Mouse (Mus musculus) cortical plate, adult 2 months (tissue): Measurements from ENCODE around the gene Wfdc15a.

ENCODE experiments used
- CTCF ChIP-seq: fragments of 200-500 bp; IDR thresholded peaks from 2 replicates; pipeline ENCODE4 v1.5.1; 2011; ENCODE audit warnings: mild to moderate bottlenecking, control low read depth, low read length; ENCODE audit not compliant: insufficient read depth; ENCODE audit errors: extremely low read depth
- POLR2A ChIP-seq: fragments of 200-500 bp; IDR thresholded peaks from 2 replicates; pipeline ENCODE4 v1.6.1; 2011; ENCODE audit warnings: mild to moderate bottlenecking, low read length, control low read depth; ENCODE audit not compliant: insufficient read depth; ENCODE audit errors: extremely low read depth

- TF ChIP-seq POLR2A: no peak
- TF ChIP-seq CTCF: no peak
These were observed 38.4 kb upstream of the Wfdc15a start, which contains the start of gene Svs2 for GRCm38 (mm10) chr2:164238366-164238765.
